Mouse (Mus musculus): ENCODE results near the gene Rnf145. TPM values are rescaled to one million over a fixed set of nuclear protein-coding genes. Genes with fewer than 3 reads are reported as not detected.

Rnf145 gene
- polyA plus RNA-seq, 1 experiment from 2014 or later = 89.5 TPM

- peak; percentile 54 for ATAC-seq
- Histone ChIP-seq H3K4me2 (ENCODE audit: low read length) (peak overlapping the region; percentile 79), H3K4me1 (replicated peaks; ENCODE audit: control insufficient read depth, insufficient read depth, low read length) (peaks cover 13% of the 10 kb centered on the region), H3K9me3 (ENCODE audit: control insufficient read depth, low read length) (no peaks in the 10 kb centered on the region), H3K27me3 (replicated peaks; ENCODE audit: control insufficient read depth, insufficient read depth, low read length) (no peaks in the 10 kb centered on the region), H3K9ac (replicated peaks; ENCODE audit: low read depth, low read length) (peak overlapping the region; percentile 70), H3K36me3 (ENCODE audit: control insufficient read depth, insufficient read depth) (no peaks in the 10 kb centered on the region), H3K4me3 (replicated peaks; ENCODE audit: low read length) (peak overlapping the region; percentile 61), H3K27ac (ENCODE audit: low read length) (peak overlapping the region; percentile 87)
- under 1% methylated on average over 35 of the region's 61 CpGs for WGBS
These were observed 559 bp downstream of the Rnf145 start for GRCm38 (mm10) chr11:44519096-44519949.

GRCm38 (mm10) chr11:44519950-44520761 lies 1.4 kb downstream of the Rnf145 start:
- peak overlapping the region; percentile 79 for H3K4me2 ChIP-seq (ENCODE audit: low read length)
- peak overlapping the region; percentile 70 for H3K9ac ChIP-seq (replicated peaks; ENCODE audit: low read depth, low read length)
- peak overlapping the region; percentile 61 for H3K4me3 ChIP-seq (replicated peaks; ENCODE audit: low read length)
- H3K27ac ChIP-seq (ENCODE audit: low read length) = peak overlapping the region; percentile 87
- no peaks in the 10 kb centered on the region for H3K27me3 ChIP-seq (replicated peaks; ENCODE audit: control insufficient read depth, insufficient read depth, low read length)
- no peaks in the 10 kb centered on the region for H3K9me3 ChIP-seq (ENCODE audit: control insufficient read depth, low read length)
- under 1% methylated on average over 28 of the region's 28 CpGs for WGBS
- ATAC-seq = peak; percentile 80
- peaks cover 13% of the 10 kb centered on the region for H3K4me1 ChIP-seq (replicated peaks; ENCODE audit: control insufficient read depth, insufficient read depth, low read length)
- H3K36me3 ChIP-seq (ENCODE audit: control insufficient read depth, insufficient read depth) = 0 out of 2 replicates have a peak, but pooled peaks cover under 1% of the 10 kb centered on the region

GRCm38 (mm10) chr11:44522594-44522993 lies 3.8 kb downstream of the Rnf145 start:
- H3K36me3 ChIP-seq (ENCODE audit: control insufficient read depth, insufficient read depth) = peaks cover 13% of the 10 kb centered on the region
- H3K9ac ChIP-seq (replicated peaks; ENCODE audit: low read depth, low read length) = no peak overlapping the region
- peaks cover 13% of the 10 kb centered on the region for H3K4me1 ChIP-seq (replicated peaks; ENCODE audit: control insufficient read depth, insufficient read depth, low read length)
- H3K4me3 ChIP-seq (replicated peaks; ENCODE audit: low read length) = no peak overlapping the region
- H3K9me3 ChIP-seq (ENCODE audit: control insufficient read depth, low read length) = no peaks in the 10 kb centered on the region
- H3K4me2 ChIP-seq (ENCODE audit: low read length) = no peak overlapping the region
- no peaks in the 10 kb centered on the region for H3K27me3 ChIP-seq (replicated peaks; ENCODE audit: control insufficient read depth, insufficient read depth, low read length)
- 72% methylated on average over 5 of the region's 5 CpGs for WGBS
- no peak for ATAC-seq
- H3K27ac ChIP-seq (ENCODE audit: low read length) = no peak overlapping the region

- Histone ChIP-seq H3K36me3 (ENCODE audit: control insufficient read depth, insufficient read depth) (peaks cover 13% of the 10 kb centered on the region), H3K27me3 (replicated peaks; ENCODE audit: control insufficient read depth, insufficient read depth, low read length) (no peaks in the 10 kb centered on the region), H3K27ac (ENCODE audit: low read length) (no peak overlapping the region), H3K4me2 (ENCODE audit: low read length) (no peak overlapping the region), H3K4me3 (replicated peaks; ENCODE audit: low read length) (no peak overlapping the region), H3K9ac (replicated peaks; ENCODE audit: low read depth, low read length) (no peak overlapping the region), H3K4me1 (replicated peaks; ENCODE audit: control insufficient read depth, insufficient read depth, low read length) (peaks cover 7% of the 10 kb centered on the region), H3K9me3 (ENCODE audit: control insufficient read depth, low read length) (no peaks in the 10 kb centered on the region)
- 76% methylated on average over 4 of the region's 4 CpGs for WGBS
- no peak for ATAC-seq
These were observed 7.0 kb downstream of the Rnf145 start for GRCm38 (mm10) chr11:44525765-44526164.

GRCm38 (mm10) chr11:44526654-44527263 lies 8.0 kb downstream of the Rnf145 start:
- H3K4me1 ChIP-seq (replicated peaks; ENCODE audit: control insufficient read depth, insufficient read depth, low read length) = peaks cover under 1% of the 10 kb centered on the region; the same call in 1 of the 2 replicates
- no peak overlapping the region for H3K27ac ChIP-seq (ENCODE audit: low read length)
- H3K9ac ChIP-seq (replicated peaks; ENCODE audit: low read depth, low read length) = no peak overlapping the region
- H3K4me3 ChIP-seq (replicated peaks; ENCODE audit: low read length) = no peak overlapping the region
- peaks cover 16% of the 10 kb centered on the region for H3K36me3 ChIP-seq (ENCODE audit: control insufficient read depth, insufficient read depth)
- no peak for ATAC-seq
- 94% methylated on average over 11 of the region's 11 CpGs for WGBS
- H3K4me2 ChIP-seq (ENCODE audit: low read length) = no peak overlapping the region
- H3K9me3 ChIP-seq (ENCODE audit: control insufficient read depth, low read length) = no peaks in the 10 kb centered on the region
- no peaks in the 10 kb centered on the region for H3K27me3 ChIP-seq (replicated peaks; ENCODE audit: control insufficient read depth, insufficient read depth, low read length)

GRCm38 (mm10) chr11:44528560-44529199 lies 9.9 kb downstream of the Rnf145 start:
- H3K27me3 ChIP-seq (replicated peaks; ENCODE audit: control insufficient read depth, insufficient read depth, low read length) = no peaks in the 10 kb centered on the region
- no peak overlapping the region for H3K4me2 ChIP-seq (ENCODE audit: low read length)
- no peaks in the 10 kb centered on the region for H3K9me3 ChIP-seq (ENCODE audit: control insufficient read depth, low read length)
- no peak overlapping the region for H3K9ac ChIP-seq (replicated peaks; ENCODE audit: low read depth, low read length)
- no peak overlapping the region for H3K27ac ChIP-seq (ENCODE audit: low read length)
- no peak overlapping the region for H3K4me3 ChIP-seq (replicated peaks; ENCODE audit: low read length)
- H3K4me1 ChIP-seq (replicated peaks; ENCODE audit: control insufficient read depth, insufficient read depth, low read length) = no peaks in the 10 kb centered on the region; the same call in 1 of the 2 replicates
- ATAC-seq = no peak
- 84% methylated on average over 14 of the region's 14 CpGs for WGBS
- H3K36me3 ChIP-seq (ENCODE audit: control insufficient read depth, insufficient read depth) = peaks cover 18% of the 10 kb centered on the region

- H3K27me3 ChIP-seq (replicated peaks; ENCODE audit: control insufficient read depth, insufficient read depth, low read length) = no peaks in the 10 kb centered on the region
- WGBS = 92% methylated on average over 12 of the region's 12 CpGs
- no peak overlapping the region for H3K27ac ChIP-seq (ENCODE audit: low read length)
- H3K9ac ChIP-seq (replicated peaks; ENCODE audit: low read depth, low read length) = no peak overlapping the region
- no peak overlapping the region for H3K4me2 ChIP-seq (ENCODE audit: low read length)
- H3K36me3 ChIP-seq (ENCODE audit: control insufficient read depth, insufficient read depth) = peaks cover 18% of the 10 kb centered on the region
- H3K9me3 ChIP-seq (ENCODE audit: control insufficient read depth, low read length) = no peaks in the 10 kb centered on the region
- H3K4me3 ChIP-seq (replicated peaks; ENCODE audit: low read length) = no peak overlapping the region
- no peak for ATAC-seq
- no peaks in the 10 kb centered on the region for H3K4me1 ChIP-seq (replicated peaks; ENCODE audit: control insufficient read depth, insufficient read depth, low read length)
These were observed 10.4 kb downstream of the Rnf145 start for GRCm38 (mm10) chr11:44529200-44529599.

- Histone ChIP-seq H3K4me3 (replicated peaks; ENCODE audit: low read length) (no peak overlapping the region), H3K27ac (ENCODE audit: low read length) (no peak overlapping the region), H3K9ac (replicated peaks; ENCODE audit: low read depth, low read length) (no peak overlapping the region), H3K9me3 (ENCODE audit: control insufficient read depth, low read length) (no peaks in the 10 kb centered on the region), H3K4me1 (replicated peaks; ENCODE audit: control insufficient read depth, insufficient read depth, low read length) (no peaks in the 10 kb centered on the region), H3K4me2 (ENCODE audit: low read length) (no peak overlapping the region), H3K27me3 (replicated peaks; ENCODE audit: control insufficient read depth, insufficient read depth, low read length) (no peaks in the 10 kb centered on the region), H3K36me3 (ENCODE audit: control insufficient read depth, insufficient read depth) (peaks cover 18% of the 10 kb centered on the region)
- ATAC-seq = no peak
- WGBS = 92% methylated on average over 5 of the region's 5 CpGs
These were observed 11.0 kb downstream of the Rnf145 start for GRCm38 (mm10) chr11:44529716-44530115.
